Mouse (Mus musculus): ENCODE data around the gene Tmtc4. TPM values are rescaled to one million over a fixed set of nuclear protein-coding genes. Genes with fewer than 3 reads are reported as not detected.

The Tmtc4 gene
- polyA plus RNA-seq, 1 experiment from 2014 or later: 19.1 TPM

Other genes starting within 250 kb of the Tmtc4 start
- gene Ggact, start 70.3 kb downstream of the Tmtc4 start, polyA plus RNA-seq (2015; fragmentation: Nextera tagmentation; extraction: Ambion mirVana): 32.7 and 36.0 TPM in 2 replicates